Mouse (Mus musculus) midbrain, postnatal 0 days (tissue): ENCODE measurements around the gene Kdr. TPM values are rescaled to one million over a fixed set of nuclear protein-coding genes. Genes with fewer than 3 reads are reported as not detected.

Source experiments
- ATAC-seq: fragments of 200-750 bp; cut with Nextera tagmentation; 2 replicates; pipeline ENCODE4 v1.8.0; 2017; ENCODE audit warnings: moderate number of reproducible peaks, mild to moderate bottlenecking, moderate TSS enrichment, moderate library complexity; ENCODE audit not compliant: low FRiP score
- DNase-seq: peaks from one replicate; pipeline ENCODE4 v3.0.0-alpha.2; 2015; ENCODE audit warnings: low spot score
- H3K27ac ChIP-seq: fragments of 300-500 bp; sonication (generic); 2 replicates; pipeline ENCODE4 v1.5.1; 2014; ENCODE audit warnings: low read depth, mild to moderate bottlenecking, low read length, mixed read lengths
- H3K27me3 ChIP-seq: fragments of 300-500 bp; sonication (generic); 2 replicates; pipeline ENCODE4 v1.6.1; 2014; ENCODE audit warnings: low read length, control low read depth, mixed read lengths; ENCODE audit not compliant: insufficient read depth
- H3K36me3 ChIP-seq: fragments of 300-500 bp; sonication (generic); 2 replicates; pipeline ENCODE4 v1.6.1; 2014; ENCODE audit warnings: low read length, control low read depth, mixed read lengths; ENCODE audit not compliant: insufficient read depth
- H3K4me1 ChIP-seq: fragments of 300-500 bp; sonication (generic); 2 replicates; pipeline ENCODE4 v1.6.1; 2014; ENCODE audit warnings: mild to moderate bottlenecking, control low read depth, antibody characterized with exemption, low read length, mixed read lengths; ENCODE audit not compliant: insufficient read depth
- H3K4me2 ChIP-seq: fragments of 300-500 bp; sonication (generic); 2 replicates; pipeline ENCODE4 v1.6.1; 2014; ENCODE audit warnings: low read depth, mild to moderate bottlenecking, low read length, mixed read lengths; ENCODE audit not compliant: poor library complexity, severe bottlenecking
- H3K4me3 ChIP-seq: fragments of 300-500 bp; sonication (generic); 2 replicates; pipeline ENCODE4 v1.5.1; 2014; ENCODE audit warnings: low read depth, mild to moderate bottlenecking, low read length, moderate library complexity
- H3K9ac ChIP-seq: fragments of 300-500 bp; sonication (generic); replicated peaks from 2 replicates; pipeline ENCODE4 v1.6.1; 2014; ENCODE audit warnings: mild to moderate bottlenecking, low read length, moderate library complexity, mixed read lengths; ENCODE audit not compliant: poor library complexity, severe bottlenecking
- H3K9me3 ChIP-seq: fragments of 300-500 bp; sonication (generic); 2 replicates; pipeline ENCODE4 v1.6.1; 2016; ENCODE audit warnings: low read length, control low read depth
- CTCF ChIP-seq: IDR thresholded peaks from 2 replicates; pipeline ENCODE4 v1.5.1; 2016; ENCODE audit warnings: antibody characterized with exemption, mild to moderate bottlenecking
- WGBS: fragments of 180-500 bp; shearing (Covaris S2); extraction: QIAGEN DNeasy Blood & Tissue Kit; methylation state at CpG from one replicate; pipeline ENCODE4 v1.1.7; 2014; 5-methylcytosine and 5-hydroxymethylcytosine counted together
- polyA plus RNA-seq: library from polyadenylated mRNA; unstranded; fragments of >200 nt; fragmentation: Nextera tagmentation; extraction: Ambion mirVana; gene quantifications from 2 replicates; pipeline ENCODE4 v1.2.1, GENCODE M21; 2015
- total RNA-seq: library from RNA; depleted of rRNA; stranded (reverse); fragments of >200 nt; gene quantifications from 2 replicates; pipeline ENCODE4 v1.2.3, GENCODE M21; 2014

The Kdr gene
- total and polyA plus RNA-seq, 2 experiments from 2014 or later, result 11.6 to 19.1 TPM

GRCm38 (mm10) chr5:75955876-75956275 lies 22.4 kb downstream of the Kdr start:
- Histone ChIP-seq H3K36me3 (no peaks in the 10 kb centered on the region), H3K27ac (no peak overlapping the region), H3K4me2 (no peak overlapping the region), H3K9me3 (no peaks in the 10 kb centered on the region), H3K4me3 (no peak overlapping the region), H3K9ac (no peak overlapping the region), H3K4me1 (no peaks in the 10 kb centered on the region), H3K27me3 (no peaks in the 10 kb centered on the region)
- no peak for TF ChIP-seq CTCF
- DNase-seq, result no peak
- ATAC-seq, result no peak
- 93% methylated on average over 9 of the region's 9 CpGs for WGBS

GRCm38 (mm10) chr5:75954778-75955330 lies 23.4 kb downstream of the Kdr start:
- TF ChIP-seq CTCF, result no peak

GRCm38 (mm10) chr5:75954218-75954617 lies 24.0 kb downstream of the Kdr start:
- no peak for ATAC-seq
- no peak overlapping the region for H3K4me2 ChIP-seq
- H3K9ac ChIP-seq, result no peak overlapping the region
- no peak for TF ChIP-seq CTCF
- H3K27me3 ChIP-seq, result no peaks in the 10 kb centered on the region
- peak; percentile 67 for DNase-seq
- H3K4me1 ChIP-seq, result no peaks in the 10 kb centered on the region
- H3K9me3 ChIP-seq, result no peaks in the 10 kb centered on the region
- no peaks in the 10 kb centered on the region for H3K36me3 ChIP-seq
- H3K4me3 ChIP-seq, result no peak overlapping the region
- H3K27ac ChIP-seq, result no peak overlapping the region
- 75% methylated on average over 3 of the region's 3 CpGs for WGBS

More at GRCm38 (mm10) chr5:75954778-75955330, 23.4 kb downstream of the Kdr start:
- ATAC-seq (no peak), DNase-seq (peak; percentile 60)
- no peak overlapping the region for H3K4me3 ChIP-seq
- no peak overlapping the region for H3K9ac ChIP-seq
- H3K36me3 ChIP-seq, result no peaks in the 10 kb centered on the region
- WGBS, result 94% methylated on average over 3 of the region's 3 CpGs
- H3K4me2 ChIP-seq, result no peak overlapping the region
- no peak overlapping the region for H3K27ac ChIP-seq
- no peaks in the 10 kb centered on the region for H3K4me1 ChIP-seq
- H3K27me3 ChIP-seq, result no peaks in the 10 kb centered on the region
- no peaks in the 10 kb centered on the region for H3K9me3 ChIP-seq

DNA sequence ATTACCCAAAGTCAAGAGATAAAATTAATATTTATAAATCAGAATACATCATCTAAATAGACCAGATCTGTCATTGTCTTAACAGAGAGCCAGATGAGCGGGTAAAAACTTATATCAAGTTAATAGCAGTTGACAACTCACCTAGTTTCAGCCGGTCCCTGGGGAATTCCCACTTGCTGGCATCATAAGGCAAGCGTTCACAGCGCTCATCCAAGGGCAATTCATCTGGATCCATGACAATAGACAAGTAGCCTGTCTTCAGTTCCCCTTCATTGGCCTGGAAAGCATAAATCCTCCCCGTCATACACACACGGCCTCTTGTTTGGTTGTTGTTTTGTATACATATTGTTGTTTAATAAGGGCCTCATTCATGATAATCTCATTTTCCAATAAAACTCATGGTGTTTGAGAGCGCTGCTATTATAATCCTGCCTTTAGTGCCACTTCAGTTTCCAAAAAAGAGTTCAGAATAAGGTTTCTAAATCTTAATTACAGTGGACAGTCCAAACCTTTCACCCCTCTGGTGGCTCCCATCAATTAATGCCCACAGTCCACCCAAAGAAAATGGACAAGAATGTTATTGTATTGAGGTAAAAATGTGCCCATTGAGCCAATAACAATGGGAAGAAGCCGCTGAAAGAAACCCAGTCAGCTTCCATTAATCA lies 26.0 kb downstream of the Kdr start:
- Histone ChIP-seq H3K9ac (no peak overlapping the region), H3K27me3 (no peaks in the 10 kb centered on the region), H3K9me3 (no peaks in the 10 kb centered on the region), H3K4me1 (no peaks in the 10 kb centered on the region), H3K27ac (no peak overlapping the region), H3K4me2 (no peak overlapping the region), H3K36me3 (no peaks in the 10 kb centered on the region), H3K4me3 (no peak overlapping the region)
- no peak for ATAC-seq
- TF ChIP-seq CTCF, result no peak
- 47% methylated on average over 8 of the region's 8 CpGs for WGBS
- DNase-seq, result peak; percentile 17

DNA sequence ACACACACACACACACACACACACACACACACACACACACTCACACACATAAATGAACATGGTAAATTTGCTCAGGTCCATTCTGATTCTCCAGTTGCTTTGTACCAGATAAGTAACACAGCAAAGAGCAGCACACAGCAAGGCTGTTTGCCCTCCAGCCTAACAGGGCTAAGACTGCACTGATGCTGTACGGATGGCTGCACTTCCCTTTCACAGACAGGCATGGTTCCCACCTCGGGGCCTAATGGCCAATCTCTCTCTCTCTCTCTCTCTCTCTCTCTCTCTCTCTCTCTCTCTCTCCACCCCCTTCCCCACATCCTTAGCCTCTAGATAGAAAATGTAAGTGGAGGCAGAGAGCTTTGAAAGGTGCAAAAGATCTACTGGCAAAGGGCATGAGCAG lies 27.4 kb downstream of the Kdr start:
- no peaks in the 10 kb centered on the region for H3K4me1 ChIP-seq
- no peaks in the 10 kb centered on the region for H3K27me3 ChIP-seq
- no peak overlapping the region for H3K4me2 ChIP-seq
- no peak overlapping the region for H3K27ac ChIP-seq
- H3K9ac ChIP-seq, result no peak overlapping the region
- no peak for DNase-seq
- 26% methylated on average over 2 of the region's 2 CpGs for WGBS
- no peaks in the 10 kb centered on the region for H3K36me3 ChIP-seq
- TF ChIP-seq CTCF, result no peak
- ATAC-seq, result no peak
- no peak overlapping the region for H3K4me3 ChIP-seq
- H3K9me3 ChIP-seq, result no peaks in the 10 kb centered on the region

GRCm38 (mm10) chr5:75945394-75945793 lies 32.9 kb downstream of the Kdr start:
- Histone ChIP-seq H3K4me1 (no peaks in the 10 kb centered on the region), H3K4me3 (no peak overlapping the region), H3K36me3 (no peaks in the 10 kb centered on the region; the same call in 1 of the 2 replicates), H3K27ac (no peak overlapping the region), H3K9ac (no peak overlapping the region), H3K27me3 (no peaks in the 10 kb centered on the region), H3K9me3 (no peaks in the 10 kb centered on the region), H3K4me2 (no peak overlapping the region)
- 80% methylated on average over 4 of the region's 4 CpGs for WGBS
- DNase-seq (no peak), ATAC-seq (no peak)
- TF ChIP-seq CTCF, result no peak
